Mouse (Mus musculus) hindbrain, postnatal 0 days (tissue): ENCODE data around the gene Aldh3b1. TPM values are rescaled to one million over a fixed set of nuclear protein-coding genes. Genes with fewer than 3 reads are reported as not detected.

Experiments
- ATAC-seq: fragments of 200-750 bp; cut with Nextera tagmentation; 2 replicates; pipeline ENCODE4 v1.8.0; 2017; ENCODE audit warnings: mild to moderate bottlenecking, moderate TSS enrichment, moderate library complexity
- DNase-seq: peaks from one replicate; pipeline ENCODE4 v3.0.0-alpha.2; 2015; ENCODE audit warnings: low spot score
- H3K27ac ChIP-seq: fragments of 300-500 bp; sonication (generic); 2 replicates; pipeline ENCODE4 v1.5.1; 2014; ENCODE audit warnings: mild to moderate bottlenecking
- H3K27me3 ChIP-seq: fragments of 300-500 bp; sonication (generic); 2 replicates; pipeline ENCODE4 v1.6.1; 2014; ENCODE audit warnings: low read length, mixed read lengths; ENCODE audit not compliant: insufficient read depth
- H3K36me3 ChIP-seq: fragments of 300-500 bp; sonication (generic); 2 replicates; pipeline ENCODE4 v1.6.1; 2014; ENCODE audit warnings: low read length, mixed read lengths; ENCODE audit not compliant: insufficient read depth
- H3K4me1 ChIP-seq: fragments of 300-500 bp; sonication (generic); 2 replicates; pipeline ENCODE4 v1.6.1; 2014; ENCODE audit warnings: antibody characterized with exemption, low read length, mixed read lengths; ENCODE audit not compliant: insufficient read depth
- H3K4me2 ChIP-seq: fragments of 300-500 bp; sonication (generic); 2 replicates; pipeline ENCODE4 v1.6.1; 2014; ENCODE audit warnings: low read depth, mild to moderate bottlenecking, low read length, moderate library complexity, mixed read lengths
- H3K4me3 ChIP-seq: fragments of 300-500 bp; sonication (generic); 2 replicates; pipeline ENCODE4 v1.5.1; 2014; ENCODE audit warnings: low read length
- H3K9ac ChIP-seq: fragments of 300-500 bp; sonication (generic); replicated peaks from 2 replicates; pipeline ENCODE4 v1.6.1; 2014; ENCODE audit warnings: mild to moderate bottlenecking, low read length, moderate library complexity, mixed read lengths
- H3K9me3 ChIP-seq: fragments of 300-500 bp; sonication (generic); 2 replicates; pipeline ENCODE4 v1.6.1; 2016; ENCODE audit warnings: low read length, mixed read lengths
- CTCF ChIP-seq: IDR thresholded peaks from 2 replicates; pipeline ENCODE4 v1.5.1; 2016; ENCODE audit warnings: antibody characterized with exemption, control low read depth, low read depth
- WGBS: fragments of 180-500 bp; shearing (Covaris S2); extraction: QIAGEN DNeasy Blood & Tissue Kit; methylation state at CpG from one replicate; pipeline ENCODE4 v1.1.7; 2014; 5-methylcytosine and 5-hydroxymethylcytosine counted together
- polyA plus RNA-seq: library from polyadenylated mRNA; unstranded; fragments of >200 nt; fragmentation: Nextera tagmentation; extraction: Ambion mirVana; gene quantifications from 2 replicates; pipeline ENCODE4 v1.2.1, GENCODE M21; 2015
- total RNA-seq: library from RNA; depleted of rRNA; stranded (reverse); fragments of >200 nt; gene quantifications from 2 replicates; pipeline ENCODE4 v1.2.3, GENCODE M21; 2014

The Aldh3b1 gene
- total and polyA plus RNA-seq, 2 experiments from 2014 or later = 3.0 to 3.5 TPM

DNA sequence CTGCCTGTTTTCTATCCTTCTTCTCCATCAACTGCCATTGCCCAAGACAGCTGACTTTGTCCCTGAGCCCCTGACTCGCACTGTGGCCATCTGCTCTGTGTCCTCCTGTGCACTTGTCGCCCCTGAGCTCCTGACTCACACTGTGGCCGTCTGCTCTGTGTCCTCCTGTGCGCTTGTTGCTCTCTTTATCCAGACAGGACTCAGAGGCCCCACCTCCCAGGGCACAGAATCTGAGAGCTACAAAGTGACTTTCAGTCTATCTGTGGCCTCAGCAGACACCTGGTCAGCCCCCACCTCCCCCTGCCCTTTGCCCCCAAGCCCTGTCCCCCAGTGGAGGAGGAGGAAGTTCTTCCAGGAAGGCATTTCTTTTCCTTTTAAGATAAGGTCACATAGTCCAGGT, 26.2 kb upstream of the Aldh3b1 start:
- no peak overlapping the region for H3K9ac ChIP-seq
- no peak for DNase-seq
- no peaks in the 10 kb centered on the region for H3K27me3 ChIP-seq
- no peak overlapping the region for H3K4me3 ChIP-seq
- no peak overlapping the region for H3K27ac ChIP-seq
- no peaks in the 10 kb centered on the region for H3K9me3 ChIP-seq
- WGBS = 53% methylated on average over 4 of the region's 4 CpGs
- ATAC-seq = no peak
- no peak for TF ChIP-seq CTCF
- no peak overlapping the region for H3K4me2 ChIP-seq
- H3K36me3 ChIP-seq = no peaks in the 10 kb centered on the region
- H3K4me1 ChIP-seq = no peaks in the 10 kb centered on the region

DNA sequence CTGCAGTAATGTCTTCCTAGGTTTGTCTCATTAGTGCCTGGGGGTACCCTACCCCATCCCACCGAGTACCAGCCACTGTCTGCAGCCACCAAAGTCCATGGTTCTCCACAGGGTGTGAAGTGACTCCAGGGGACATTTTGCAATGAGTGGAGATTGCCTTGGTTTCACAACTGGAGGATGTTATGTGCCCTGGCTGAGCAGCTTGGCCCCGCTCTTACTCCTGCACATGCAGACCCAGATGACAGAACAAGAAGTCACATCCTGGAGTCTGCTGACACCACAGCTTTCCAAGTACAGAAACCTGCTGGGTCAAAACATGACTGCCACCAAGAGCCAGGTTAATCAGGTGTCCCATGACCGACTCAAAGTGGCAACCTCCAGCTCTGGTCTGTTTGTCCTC, 25.4 kb upstream of the Aldh3b1 start:
- Histone ChIP-seq H3K4me1 (no peaks in the 10 kb centered on the region), H3K36me3 (no peaks in the 10 kb centered on the region), H3K27ac (no peak overlapping the region), H3K9ac (no peak overlapping the region), H3K27me3 (no peaks in the 10 kb centered on the region), H3K9me3 (no peaks in the 10 kb centered on the region), H3K4me2 (no peak overlapping the region), H3K4me3 (no peak overlapping the region)
- no peak for DNase-seq
- TF ChIP-seq CTCF = no peak
- 74% methylated on average over 3 of the region's 3 CpGs for WGBS
- ATAC-seq = no peak

GRCm38 (mm10) chr19:3952099-3952498, 22.5 kb upstream of the Aldh3b1 start:
- Histone ChIP-seq H3K36me3 (no peaks in the 10 kb centered on the region), H3K4me2 (no peak overlapping the region), H3K4me1 (no peaks in the 10 kb centered on the region), H3K9me3 (no peaks in the 10 kb centered on the region), H3K4me3 (no peak overlapping the region), H3K27me3 (no peaks in the 10 kb centered on the region), H3K27ac (no peak overlapping the region), H3K9ac (no peak overlapping the region)
- ATAC-seq = no peak
- DNase-seq = no peak
- TF ChIP-seq CTCF = no peak
- WGBS = 54% methylated on average over 1 of the region's 1 CpGs

DNA sequence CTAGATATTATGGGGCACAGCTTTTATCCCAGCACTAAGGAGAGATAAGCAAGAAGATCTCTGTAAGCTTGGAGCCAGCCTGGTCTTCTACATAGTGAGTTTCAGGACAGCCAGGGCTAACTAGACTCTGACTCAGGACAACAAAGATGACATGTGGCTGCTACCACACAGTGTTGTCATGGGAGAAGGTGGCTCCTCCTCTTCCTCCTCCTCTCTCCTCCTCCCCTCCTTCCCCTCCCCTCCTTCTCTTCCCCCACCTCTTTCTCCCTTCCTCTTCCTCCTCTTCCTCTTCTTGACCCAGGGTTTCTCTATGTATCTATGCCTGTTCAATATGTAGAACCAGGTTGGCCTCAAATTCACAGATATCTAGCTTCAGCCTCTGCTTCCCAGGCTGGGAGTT, 21.9 kb upstream of the Aldh3b1 start:
- Histone ChIP-seq H3K9ac (no peak overlapping the region), H3K4me1 (no peaks in the 10 kb centered on the region), H3K27me3 (no peaks in the 10 kb centered on the region), H3K27ac (no peak overlapping the region), H3K36me3 (no peaks in the 10 kb centered on the region), H3K4me3 (no peak overlapping the region), H3K4me2 (no peak overlapping the region), H3K9me3 (no peaks in the 10 kb centered on the region)
- TF ChIP-seq CTCF = no peak
- ATAC-seq = no peak
- no peak for DNase-seq

DNA sequence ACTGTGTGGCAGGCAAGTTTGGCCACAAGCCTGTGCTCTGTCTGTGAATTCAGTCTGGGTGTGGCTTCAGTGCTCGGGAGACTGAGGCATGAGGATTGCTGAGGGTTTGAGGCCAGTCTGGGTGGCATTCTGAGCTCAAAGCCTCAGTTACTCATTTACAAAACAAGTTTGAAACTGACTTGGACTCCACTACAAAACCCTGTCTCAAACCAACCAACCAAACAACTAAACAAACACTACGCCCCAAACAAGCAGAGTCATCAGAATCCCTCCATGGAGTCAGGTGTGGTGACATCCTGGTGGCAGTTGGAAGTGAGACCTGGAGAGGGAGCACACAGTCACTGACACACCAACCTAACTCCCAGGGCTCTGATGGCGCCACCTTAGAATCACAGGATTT, 20.7 kb upstream of the Aldh3b1 start:
- Histone ChIP-seq H3K9me3 (no peaks in the 10 kb centered on the region), H3K4me1 (no peaks in the 10 kb centered on the region), H3K4me3 (no peak overlapping the region), H3K36me3 (no peaks in the 10 kb centered on the region), H3K4me2 (no peak overlapping the region), H3K9ac (no peak overlapping the region), H3K27me3 (no peaks in the 10 kb centered on the region), H3K27ac (no peak overlapping the region)
- WGBS = 73% methylated on average over 3 of the region's 3 CpGs
- no peak for ATAC-seq
- no peak for DNase-seq
- no peak for TF ChIP-seq CTCF

GRCm38 (mm10) chr19:3948546-3948945, 18.9 kb upstream of the Aldh3b1 start:
- H3K4me1 ChIP-seq = no peaks in the 10 kb centered on the region
- H3K9me3 ChIP-seq = no peaks in the 10 kb centered on the region
- H3K4me2 ChIP-seq = no peak overlapping the region
- WGBS = 79% methylated on average over 14 of the region's 14 CpGs
- DNase-seq (no peak), ATAC-seq (no peak)
- no peak overlapping the region for H3K9ac ChIP-seq
- no peak for TF ChIP-seq CTCF
- H3K27ac ChIP-seq = no peak overlapping the region
- H3K36me3 ChIP-seq = no peaks in the 10 kb centered on the region
- no peak overlapping the region for H3K4me3 ChIP-seq
- no peaks in the 10 kb centered on the region for H3K27me3 ChIP-seq

DNA sequence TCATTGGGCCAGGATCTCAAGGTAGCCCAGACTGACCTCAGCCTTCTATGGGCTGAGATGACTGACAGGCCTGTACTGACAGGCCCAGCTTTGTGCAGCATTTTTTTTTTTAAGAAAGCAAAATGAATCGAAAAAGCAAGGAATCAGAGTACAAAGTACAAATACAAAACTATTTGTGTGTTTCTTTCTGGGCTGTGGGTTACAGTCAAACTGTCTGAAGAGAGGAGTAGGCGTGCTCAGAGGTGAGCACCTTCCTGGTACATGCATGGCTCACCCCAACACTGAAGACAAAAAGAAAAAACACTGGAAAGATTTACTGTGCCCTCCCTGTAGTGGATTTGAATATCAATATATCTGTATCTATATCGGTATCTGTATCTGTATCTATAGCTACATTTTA, 18.2 kb upstream of the Aldh3b1 start:
- H3K27me3 ChIP-seq = no peaks in the 10 kb centered on the region
- H3K4me1 ChIP-seq = no peaks in the 10 kb centered on the region
- no peak for DNase-seq
- TF ChIP-seq CTCF = no peak
- H3K9ac ChIP-seq = no peak overlapping the region
- H3K36me3 ChIP-seq = no peaks in the 10 kb centered on the region
- 81% methylated on average over 3 of the region's 3 CpGs for WGBS
- H3K4me2 ChIP-seq = no peak overlapping the region
- ATAC-seq = no peak
- no peak overlapping the region for H3K4me3 ChIP-seq
- H3K9me3 ChIP-seq = no peaks in the 10 kb centered on the region
- H3K27ac ChIP-seq = no peak overlapping the region
